Mouse (Mus musculus) heart, postnatal 0 days (tissue): ENCODE results near the gene Zhx3.

Experiments
- CTCF ChIP-seq: IDR thresholded peaks from 2 replicates; pipeline ENCODE4 v1.5.1; 2016; ENCODE audit warnings: antibody characterized with exemption, control low read depth, low read depth
- EP300 ChIP-seq: IDR thresholded peaks from 2 replicates; pipeline ENCODE4 v1.6.1; 2016; ENCODE audit warnings: antibody characterized with exemption, low read depth

- TF ChIP-seq CTCF (no peak), EP300 (no peak)
Observed at GRCm38 (mm10) chr2:160702824-160703223, 170.0 kb downstream of the Zhx3 start.
